Mouse (Mus musculus) kidney, postnatal 0 days (tissue): Measurements from ENCODE around the gene C77080. TPM values are rescaled to one million over a fixed set of nuclear protein-coding genes. Genes with fewer than 3 reads are reported as not detected.

Experiments
- ATAC-seq: fragments of 200-750 bp; cut with Nextera tagmentation; replicated peaks from 2 replicates; pipeline ENCODE4 v1.8.0; 2017; ENCODE audit warnings: low read depth, moderate number of reproducible peaks, moderate TSS enrichment, moderate library complexity; ENCODE audit not compliant: low FRiP score
- DNase-seq: peaks from one replicate; pipeline ENCODE4 v3.0.0-alpha.2; 2016; ENCODE audit warnings: low spot score
- H3K27ac ChIP-seq: fragments of 300-500 bp; sonication (generic); 2 replicates; pipeline ENCODE4 v1.5.1; 2014; ENCODE audit warnings: mild to moderate bottlenecking
- H3K27me3 ChIP-seq: fragments of 300-500 bp; sonication (generic); 2 replicates; pipeline ENCODE4 v1.6.1; 2014; ENCODE audit warnings: low read length, mixed read lengths; ENCODE audit not compliant: insufficient read depth
- H3K36me3 ChIP-seq: fragments of 300-500 bp; sonication (generic); 2 replicates; pipeline ENCODE4 v1.6.1; 2014; ENCODE audit warnings: low read length, mixed read lengths; ENCODE audit not compliant: insufficient read depth
- H3K4me1 ChIP-seq: fragments of 300-500 bp; sonication (generic); replicated peaks from 2 replicates; pipeline ENCODE4 v1.6.1; 2014; ENCODE audit warnings: antibody characterized with exemption, low read length, mixed read lengths; ENCODE audit not compliant: insufficient read depth
- H3K4me2 ChIP-seq: fragments of 300-500 bp; sonication (generic); 2 replicates; pipeline ENCODE4 v1.6.1; 2014; ENCODE audit warnings: mild to moderate bottlenecking, low read length, moderate library complexity, mixed read lengths
- H3K4me3 ChIP-seq: fragments of 300-500 bp; sonication (generic); replicated peaks from 2 replicates; pipeline ENCODE4 v1.5.1; 2014; ENCODE audit warnings: low read depth, low read length
- H3K9ac ChIP-seq: fragments of 300-500 bp; sonication (generic); 2 replicates; pipeline ENCODE4 v1.6.1; 2014; ENCODE audit warnings: low read depth, low read length
- H3K9me3 ChIP-seq: fragments of 300-500 bp; sonication (generic); replicated peaks from 2 replicates; pipeline ENCODE4 v1.6.1; 2016; ENCODE audit warnings: low read length, inconsistent platforms, mixed read lengths
- CTCF ChIP-seq: IDR thresholded peaks from 2 replicates; pipeline ENCODE4 v1.5.1; 2016; ENCODE audit warnings: antibody characterized with exemption, low read depth, mild to moderate bottlenecking, moderate library complexity
- WGBS: fragments of 180-500 bp; shearing (Covaris S2); extraction: QIAGEN DNeasy Blood & Tissue Kit; methylation state at CpG from one replicate; pipeline ENCODE4 v1.1.7; 2014; 5-methylcytosine and 5-hydroxymethylcytosine counted together
- polyA plus RNA-seq: library from polyadenylated mRNA; unstranded; fragments of >200 nt; fragmentation: Nextera tagmentation; extraction: Ambion mirVana; gene quantifications from 2 replicates; pipeline ENCODE4 v1.2.1, GENCODE M21; 2015

The C77080 gene
- polyA plus RNA-seq, 1 experiment from 2014 or later = 11.3 TPM

GRCm38 (mm10) chr4:129287472-129287981, 26.3 kb upstream of the C77080 start, which contains the start of gene Sync:
Gene Sync (plus strand): TSS chr4:129287617.
- WGBS = 1% methylated on average over 48 of the region's 53 CpGs

DNA sequence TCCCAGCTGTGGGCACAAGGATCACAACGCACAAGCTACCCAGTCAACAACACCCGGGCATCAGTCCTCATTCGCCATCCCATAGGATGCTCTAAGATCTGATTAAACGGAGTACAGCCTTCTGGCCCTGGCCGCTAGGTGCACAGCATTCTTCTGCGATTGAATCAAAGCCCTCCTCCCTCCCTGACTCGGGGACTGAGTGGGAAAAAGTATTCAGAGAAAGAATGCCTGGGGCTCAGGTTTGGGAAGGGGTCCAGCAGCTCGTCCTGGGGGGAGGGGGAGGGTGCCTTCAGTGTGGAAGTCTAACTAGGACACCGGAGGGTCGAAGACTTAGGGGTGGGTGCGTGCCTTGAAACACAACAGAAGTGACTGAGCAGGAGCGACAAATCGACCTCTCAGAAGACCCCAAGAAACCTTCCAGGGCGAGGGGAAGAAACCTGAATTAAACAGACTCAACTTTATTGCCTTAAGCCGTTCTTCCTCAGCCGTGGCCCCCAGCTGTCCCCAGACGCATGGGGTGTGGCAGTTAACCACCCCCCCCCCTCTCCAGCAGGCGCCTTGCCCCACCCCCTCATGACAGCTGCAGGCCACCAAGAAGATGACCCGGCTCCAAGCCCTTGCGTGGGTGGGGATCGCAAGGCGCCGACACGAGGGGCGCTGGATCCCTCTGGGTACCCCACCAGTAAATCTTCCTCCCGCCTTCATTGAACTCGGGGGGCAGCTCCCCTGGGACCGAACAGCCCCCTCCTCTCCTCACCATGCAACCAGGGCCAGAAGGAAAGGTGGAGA, 25.7 kb upstream of the C77080 start:
- peak overlapping the region; percentile 98 for H3K4me2 ChIP-seq
- peak overlapping the region; percentile 54 for H3K9ac ChIP-seq
- DNase-seq (peak; percentile 64), ATAC-seq (peak; percentile 27; the same call in 1 of the 2 replicates)
- no peak overlapping the region for H3K27ac ChIP-seq
- peak overlapping the region; percentile 52 for H3K4me3 ChIP-seq
- TF ChIP-seq CTCF = peak; percentile 39; the same call in 1 of the 2 replicates
- no peaks in the 10 kb centered on the region for H3K36me3 ChIP-seq
- 0 out of 2 replicates have a peak, but pooled peaks cover 6% of the 10 kb centered on the region for H3K4me1 ChIP-seq
- H3K9me3 ChIP-seq = no peaks in the 10 kb centered on the region
- WGBS = 2% methylated on average over 26 of the region's 28 CpGs
- no peaks in the 10 kb centered on the region for H3K27me3 ChIP-seq

More at GRCm38 (mm10) chr4:129287472-129287981, 26.3 kb upstream of the C77080 start, which contains the start of gene Sync:
- Histone ChIP-seq H3K27me3 (no peaks in the 10 kb centered on the region), H3K4me2 (peak within 1 kb of the TSS; percentile 98), H3K9ac (peak within 1 kb of the TSS; percentile 54), H3K36me3 (no peaks in the 10 kb centered on the region), H3K9me3 (no peaks in the 10 kb centered on the region), H3K27ac (0 out of 2 replicates have a peak within 1 kb of the TSS, but pooled peaks have one; percentile 15), H3K4me3 (peak within 1 kb of the TSS; percentile 52), H3K4me1 (0 out of 2 replicates have a peak, but pooled peaks cover 6% of the 10 kb centered on the region)
- DNase-seq (no peak), ATAC-seq (peak; percentile 61)
- no peak for TF ChIP-seq CTCF

DNA sequence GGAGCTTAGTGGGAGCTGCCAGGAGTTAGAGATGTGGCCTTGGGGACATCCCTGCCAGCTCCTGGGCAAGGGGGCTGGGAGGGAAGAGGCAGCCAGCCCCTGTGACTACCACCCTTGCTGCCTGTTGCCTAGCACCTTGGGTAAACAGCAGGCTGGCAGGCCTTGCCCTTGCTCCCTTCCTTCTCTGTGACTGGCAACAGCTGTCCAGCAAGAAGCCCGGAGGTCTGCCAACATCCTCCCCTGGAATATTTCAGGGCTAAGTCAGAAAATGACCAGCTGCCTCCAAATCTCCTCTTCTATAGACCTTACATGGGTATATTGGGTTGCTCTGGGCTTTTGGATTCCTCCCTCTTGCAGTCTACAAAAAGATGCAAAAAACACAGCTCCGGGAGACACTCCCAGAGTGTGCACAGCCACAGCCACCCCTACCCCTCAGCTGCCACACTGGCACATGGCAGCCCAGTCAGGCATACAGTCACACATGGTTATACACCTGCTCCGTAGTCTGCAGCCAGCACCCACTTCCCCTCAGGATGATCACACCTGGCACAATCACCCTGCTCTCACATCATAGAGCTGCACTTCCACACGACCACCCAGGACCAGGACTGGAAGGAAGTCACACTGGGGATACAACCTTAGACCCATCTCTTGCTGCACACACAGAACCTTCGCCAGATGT, 24.9 kb upstream of the C77080 start:
- TF ChIP-seq CTCF = no peak

DNA sequence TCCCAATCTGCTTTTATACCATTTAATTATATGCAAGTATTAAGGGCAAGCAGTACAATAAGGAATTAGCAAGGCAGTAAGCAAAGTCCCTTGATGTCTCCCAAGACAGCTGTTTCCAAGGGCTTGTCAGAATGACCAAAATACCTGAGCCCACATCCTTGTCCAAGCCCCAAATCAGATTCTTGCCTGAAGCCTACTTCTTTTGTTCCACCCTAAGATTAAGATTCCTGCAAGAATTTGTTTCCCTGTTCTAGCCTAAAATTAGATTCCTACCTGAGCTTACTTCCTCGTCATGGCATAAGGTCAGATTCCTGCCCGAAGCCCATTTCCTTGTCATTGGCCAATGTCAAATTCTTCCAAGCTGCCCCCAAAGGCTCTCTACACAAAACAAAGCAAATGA, 23.5 kb upstream of the C77080 start:
- H3K27me3 ChIP-seq = no peaks in the 10 kb centered on the region
- H3K9me3 ChIP-seq = no peaks in the 10 kb centered on the region
- DNase-seq = no peak
- H3K4me3 ChIP-seq = no peak overlapping the region
- H3K36me3 ChIP-seq = no peaks in the 10 kb centered on the region
- no peak overlapping the region for H3K9ac ChIP-seq
- no peak overlapping the region for H3K4me2 ChIP-seq
- H3K27ac ChIP-seq = no peak overlapping the region
- 0 out of 2 replicates have a peak, but pooled peaks cover 6% of the 10 kb centered on the region for H3K4me1 ChIP-seq
- WGBS = 66% methylated on average over 2 of the region's 2 CpGs
- no peak for TF ChIP-seq CTCF
- no peak for ATAC-seq

More for the DNA sequence above, 24.9 kb upstream of the C77080 start:
- Histone ChIP-seq H3K9me3 (no peaks in the 10 kb centered on the region), H3K36me3 (no peaks in the 10 kb centered on the region), H3K4me3 (no peak overlapping the region), H3K4me1 (0 out of 2 replicates have a peak, but pooled peaks cover 6% of the 10 kb centered on the region), H3K27ac (no peak overlapping the region), H3K9ac (no peak overlapping the region), H3K27me3 (no peaks in the 10 kb centered on the region), H3K4me2 (peak overlapping the region; percentile 98; the same call in 1 of the 2 replicates)
- DNase-seq = no peak
- WGBS = 39% methylated on average over 5 of the region's 5 CpGs
- no peak; the same call in 1 of the 2 replicates for ATAC-seq

GRCm38 (mm10) chr4:129283226-129283625, 22.0 kb upstream of the C77080 start:
- H3K27me3 ChIP-seq = no peaks in the 10 kb centered on the region
- H3K4me2 ChIP-seq = no peak overlapping the region
- no peak for TF ChIP-seq CTCF
- 0 out of 2 replicates have a peak, but pooled peaks cover 6% of the 10 kb centered on the region for H3K4me1 ChIP-seq
- no peak overlapping the region for H3K4me3 ChIP-seq
- H3K9me3 ChIP-seq = no peaks in the 10 kb centered on the region
- 79% methylated on average over 5 of the region's 5 CpGs for WGBS
- ATAC-seq (no peak), DNase-seq (no peak)
- no peak overlapping the region for H3K27ac ChIP-seq
- H3K36me3 ChIP-seq = no peaks in the 10 kb centered on the region
- H3K9ac ChIP-seq = no peak overlapping the region

DNA sequence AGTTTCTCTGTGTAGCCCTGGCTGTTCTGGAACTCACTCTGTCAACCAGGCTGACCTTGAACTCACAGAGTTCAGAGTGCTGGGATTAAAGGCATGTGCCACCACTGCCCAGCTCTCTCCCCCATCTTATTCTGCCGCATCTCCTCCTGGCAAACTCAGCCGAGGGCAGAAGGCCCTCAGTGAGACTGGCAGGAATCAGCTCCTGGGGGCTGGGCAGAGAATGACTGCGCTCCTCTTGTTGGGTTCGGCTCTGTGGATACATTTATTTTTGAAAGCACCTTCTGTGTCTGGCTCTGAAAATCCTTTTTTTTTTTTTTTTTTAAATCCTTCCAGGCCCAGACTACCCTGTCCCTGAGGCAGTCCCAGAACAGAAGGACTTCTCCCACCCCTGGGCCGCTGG, 21.6 kb upstream of the C77080 start:
- no peak overlapping the region for H3K27ac ChIP-seq
- no peak overlapping the region for H3K4me3 ChIP-seq
- H3K27me3 ChIP-seq = no peaks in the 10 kb centered on the region
- H3K9ac ChIP-seq = no peak overlapping the region
- DNase-seq = no peak
- no peak overlapping the region for H3K4me2 ChIP-seq
- 0 out of 2 replicates have a peak, but pooled peaks cover 5% of the 10 kb centered on the region for H3K4me1 ChIP-seq
- ATAC-seq = no peak
- no peaks in the 10 kb centered on the region for H3K9me3 ChIP-seq
- no peak for TF ChIP-seq CTCF
- no peaks in the 10 kb centered on the region for H3K36me3 ChIP-seq
- WGBS = 88% methylated on average over 5 of the region's 5 CpGs
